7 mouse cellular contexts compared by ENCODE assay signal in genomic region chr15:103352856-103353255, GRCm38 (mm10). TPM values are rescaled to one million over a fixed set of nuclear protein-coding genes. Genes with fewer than 3 reads are reported as not detected.
A peak's percentile ranks its signal among the peaks of the same experiment; 100 is the strongest.
DNase-seq lines count a peak whose midpoint lies in the region; ATAC-seq and TF ChIP-seq lines count a peak whose summit lies in the region.

No protein-coding gene starts in this region.

- no peak overlapping the region for H3K27ac ChIP-seq in cortical plate, adult 2 months (ENCODE audit: insufficient read depth, low read length)
- H3K27ac ChIP-seq in hindbrain, embryonic 13.5 days: no peak overlapping the region

- no peak overlapping the region for H3K9ac ChIP-seq in hindbrain, embryonic 13.5 days

- no peak for TF ChIP-seq POLR2A in cortical plate, adult 2 months (IDR thresholded peaks at IDR 0.05; ENCODE audit: extremely low read depth, insufficient read depth, low read length)

- H3K36me3 ChIP-seq in hindbrain, embryonic 13.5 days: no peaks in the 10 kb centered on the region

- peak; percentile 64 for DNase-seq in left cerebral cortex, postnatal 4 days
- DNase-seq in left cerebral cortex, adult 8-10 months (ENCODE audit: low spot score in 2 of 2): no peak
- peak; percentile 85 for DNase-seq in NIH3T3 (ENCODE audit: low read depth)
- peak; percentile 51 to 70 for DNase-seq in lung, postnatal 4 days
- peak; percentile 32 to 36 for DNase-seq in spleen, postnatal 36 days (ENCODE audit: low spot score in 2 of 2)

- H3K27me3 ChIP-seq in hindbrain, embryonic 13.5 days: no peaks in the 10 kb centered on the region

- H3K4me2 ChIP-seq in hindbrain, embryonic 13.5 days: no peak overlapping the region

- ATAC-seq in hindbrain, embryonic 13.5 days (ENCODE audit: low FRiP score): 0 out of 2 replicates have a peak, but pooled peaks have one; percentile 32

- H3K4me3 ChIP-seq in cortical plate, adult 2 months (ENCODE audit: insufficient read depth, low read length): no peak overlapping the region
- no peak overlapping the region for H3K4me3 ChIP-seq in hindbrain, embryonic 13.5 days

- H3K4me1 ChIP-seq in cortical plate, adult 2 months (ENCODE audit: control insufficient read depth, insufficient read depth, low read length): no peaks in the 10 kb centered on the region
- H3K4me1 ChIP-seq in hindbrain, embryonic 13.5 days (replicated peaks): no peaks in the 10 kb centered on the region

- H3K9me3 ChIP-seq in hindbrain, embryonic 13.5 days: no peaks in the 10 kb centered on the region

- TF ChIP-seq CTCF in cortical plate, adult 2 months (IDR thresholded peaks at IDR 0.05; ENCODE audit: extremely low read depth, insufficient read depth, low read length): peak; percentile 79

- 56% methylated on average over 4 of the region's 4 CpGs for WGBS in hindbrain, embryonic 13.5 days

- intact Hi-C loops in left cerebral cortex, postnatal 4 days (cut with DNase I): no loop called here

RNA-seq across cellular contexts. Expression of gene Zfp385a, which starts 13.0 kb away (rescaled TPM):
- total RNA-seq in left cerebral cortex, postnatal 4 days (2021): 10 to 100 TPM; 47.8 to 52.7 TPM
- total RNA-seq in left cerebral cortex, adult 8-10 months (2022): 10 to 100 TPM; 60.6 to 78.6 (median 69.1) TPM
- polyA plus RNA-seq in cortical plate, adult 2 months (2012; rRNA removed): 42.3 and 45.2 TPM in 2 replicates
- 18.6 and 19.9 TPM in 2 replicates for polyA plus RNA-seq in hindbrain, embryonic 13.5 days (2015; fragmentation: Nextera tagmentation; extraction: Ambion mirVana)

RNA-seq across cellular contexts. Expression of gene Itga5, which starts 13.7 kb away (rescaled TPM):
- 1 to 10 TPM; 7.4 to 7.6 TPM for total RNA-seq in left cerebral cortex, postnatal 4 days (2021)
- total RNA-seq in left cerebral cortex, adult 8-10 months (2022): 1 to 10 TPM; 5.7 to 7.2 (median 5.9) TPM
- polyA plus RNA-seq in cortical plate, adult 2 months (2012; rRNA removed): 2.4 and 3.8 TPM in 2 replicates
- 8.6 and 8.9 TPM in 2 replicates for polyA plus RNA-seq in hindbrain, embryonic 13.5 days (2015; fragmentation: Nextera tagmentation; extraction: Ambion mirVana)

RNA-seq across cellular contexts. Expression of gene Gpr84, which starts 42.4 kb away (rescaled TPM):
- under 1 TPM; 0.44 to 0.46 TPM for total RNA-seq in left cerebral cortex, postnatal 4 days (2021)
- 1 to 10 TPM in 2 of 4 experiments, under 1 TPM in 2; 0.76 to 6.8 (median 2.8) TPM for total RNA-seq in left cerebral cortex, adult 8-10 months (2022)
- 0.98 and 1.2 TPM in 2 replicates for polyA plus RNA-seq in cortical plate, adult 2 months (2012; rRNA removed)
- polyA plus RNA-seq in hindbrain, embryonic 13.5 days (2015; fragmentation: Nextera tagmentation; extraction: Ambion mirVana): 0.23 and 0.34 TPM in 2 replicates

Comparison
In these comparisons a context has a peak if more than half of its experiments do, and no peak if none do; other contexts are left out.
1. DNase-seq: peak in left cerebral cortex, postnatal 4 days (single experiment), NIH3T3 (single experiment), lung, postnatal 4 days (2 of 2) and spleen, postnatal 36 days (2 of 2); none in left cerebral cortex, adult 8-10 months (0 of 2).